Mouse (Mus musculus): ENCODE data around the gene 1110002E22Rik. TPM values are rescaled to one million over a fixed set of nuclear protein-coding genes. Genes with fewer than 3 reads are reported as not detected.

The 1110002E22Rik gene
- total RNA-seq, 2 experiments from 2014 or later = 2.5 to 11.6 TPM

- no peak for DNase-seq
These were observed 1.1 kb downstream of the 1110002E22Rik start for GRCm38 (mm10) chr3:138065930-138066329.

- no peak for DNase-seq
These were observed 1.6 kb downstream of the 1110002E22Rik start for GRCm38 (mm10) chr3:138066348-138066856.

DNA sequence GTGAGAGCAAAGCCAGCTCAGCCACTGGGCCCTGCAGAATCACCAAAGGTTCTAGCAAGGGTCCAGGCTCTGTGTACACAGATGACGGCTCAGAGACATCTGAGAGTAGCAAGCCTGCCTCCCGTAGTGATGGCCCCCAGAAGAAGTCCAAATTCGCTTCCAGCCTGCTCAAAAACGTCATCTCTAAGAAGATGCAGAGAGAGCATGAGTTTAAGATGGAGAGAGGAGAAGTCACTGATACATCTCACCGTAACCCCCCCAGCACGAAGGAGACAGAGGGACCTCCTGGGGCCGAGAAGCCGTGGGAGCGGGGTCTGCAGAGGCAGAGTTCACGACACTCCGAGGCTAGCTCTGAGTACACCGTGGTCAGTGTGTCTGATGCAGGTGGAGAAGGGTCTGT lies 2.4 kb downstream of the 1110002E22Rik start, which contains the start of gene Gm5105:
Gene Gm5105 (minus strand): TSS at position 101 of the 400 bp plus-strand sequence.
- no peak for DNase-seq

DNA sequence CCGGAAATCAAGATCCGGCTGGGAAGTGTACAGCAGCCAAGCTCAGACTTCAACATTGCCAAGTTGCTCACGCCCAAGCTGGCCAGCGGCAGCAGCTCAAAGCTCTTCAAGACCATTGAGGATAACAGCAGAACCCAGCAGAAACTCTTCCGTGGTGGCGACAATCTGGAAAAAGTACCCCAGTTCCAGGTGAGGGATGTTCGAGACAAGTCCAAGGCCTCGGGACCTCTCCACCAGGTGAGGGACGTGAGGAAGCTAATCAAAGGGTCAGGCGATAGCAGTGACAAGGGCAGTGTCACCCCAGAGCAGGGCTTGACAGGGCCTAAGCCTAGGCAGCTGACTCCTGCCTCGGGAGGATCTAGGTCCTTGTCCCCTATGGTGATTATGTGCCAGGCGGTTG lies 3.3 kb downstream of the 1110002E22Rik start:
- DNase-seq = no peak

- DNase-seq = no peak
These were observed 5.1 kb downstream of the 1110002E22Rik start for GRCm38 (mm10) chr3:138069756-138070511.

- DNase-seq = no peak
These were observed 6.2 kb downstream of the 1110002E22Rik start for GRCm38 (mm10) chr3:138071004-138071403.

DNA sequence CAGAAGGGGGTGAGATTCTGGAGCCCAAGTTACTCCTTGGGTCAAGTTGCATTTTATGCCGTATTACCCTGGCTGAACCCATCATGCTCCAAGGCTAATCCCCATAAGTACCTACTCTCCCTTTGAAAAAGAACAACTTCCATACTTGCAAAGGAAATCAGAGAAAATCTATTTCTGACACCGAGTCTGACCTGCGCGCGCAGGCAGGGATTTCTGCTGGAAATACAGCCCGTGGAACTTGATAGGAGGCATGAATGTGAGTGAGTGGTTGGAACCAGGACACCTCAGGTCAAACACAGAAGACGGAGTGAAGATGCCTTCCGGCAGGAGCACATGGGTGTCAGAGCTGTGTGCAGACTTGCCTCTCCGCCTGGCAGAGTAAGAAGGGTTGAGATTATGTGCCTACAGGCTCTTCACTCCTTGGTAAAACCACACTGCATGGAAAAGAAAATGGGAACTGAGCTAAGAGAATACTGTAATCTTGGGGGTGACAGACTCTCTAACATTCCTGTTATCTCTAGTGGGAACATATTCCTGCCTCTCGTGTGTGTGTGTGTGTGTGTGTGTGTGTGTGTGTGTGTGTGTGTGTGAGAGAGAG lies 6.7 kb downstream of the 1110002E22Rik start:
- DNase-seq = no peak

GRCm38 (mm10) chr3:138074214-138074613 lies 9.4 kb downstream of the 1110002E22Rik start:
- no peak for DNase-seq

DNA sequence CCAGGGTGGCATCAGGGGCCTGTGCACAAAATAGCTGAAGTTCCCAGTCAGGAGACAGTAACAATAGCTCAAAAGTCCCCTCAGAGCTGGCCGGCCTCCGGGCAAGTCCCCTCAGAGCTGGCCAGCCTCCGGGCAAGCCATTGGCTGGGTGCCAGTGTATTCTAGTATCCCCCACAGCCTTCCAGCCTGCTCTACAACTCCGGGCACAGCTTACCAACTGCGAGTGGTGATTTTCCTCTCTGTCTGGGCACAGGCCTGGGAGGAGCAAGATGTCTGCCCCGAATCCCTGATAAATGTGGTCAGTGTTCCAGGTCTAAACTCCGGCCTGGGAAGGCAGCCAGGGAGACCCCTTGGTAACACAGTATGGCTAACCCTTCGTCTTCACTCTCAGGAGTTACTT lies 10.4 kb downstream of the 1110002E22Rik start:
- DNase-seq = no peak

- no peak for DNase-seq
These were observed 12.9 kb downstream of the 1110002E22Rik start for GRCm38 (mm10) chr3:138077476-138078340.

DNA sequence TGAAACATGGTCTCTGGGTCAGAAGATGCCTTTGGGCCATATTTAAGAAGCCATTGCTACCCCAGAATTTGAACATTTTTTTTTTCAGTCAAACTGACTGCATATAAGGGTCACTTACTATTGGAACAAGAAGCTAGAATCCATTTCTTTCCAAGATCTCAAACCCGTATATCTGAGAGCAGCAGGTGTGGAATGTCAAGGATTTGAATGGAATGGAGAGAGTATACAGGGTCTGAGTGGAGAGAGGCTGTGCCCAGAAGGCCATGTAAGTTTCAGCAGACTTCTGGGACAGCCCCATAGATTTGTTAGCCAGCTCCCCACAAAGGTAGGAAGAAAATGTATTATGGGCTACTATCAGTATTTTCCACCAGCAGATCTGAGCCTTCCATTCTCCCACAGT lies 13.8 kb downstream of the 1110002E22Rik start:
- no peak for DNase-seq

DNA sequence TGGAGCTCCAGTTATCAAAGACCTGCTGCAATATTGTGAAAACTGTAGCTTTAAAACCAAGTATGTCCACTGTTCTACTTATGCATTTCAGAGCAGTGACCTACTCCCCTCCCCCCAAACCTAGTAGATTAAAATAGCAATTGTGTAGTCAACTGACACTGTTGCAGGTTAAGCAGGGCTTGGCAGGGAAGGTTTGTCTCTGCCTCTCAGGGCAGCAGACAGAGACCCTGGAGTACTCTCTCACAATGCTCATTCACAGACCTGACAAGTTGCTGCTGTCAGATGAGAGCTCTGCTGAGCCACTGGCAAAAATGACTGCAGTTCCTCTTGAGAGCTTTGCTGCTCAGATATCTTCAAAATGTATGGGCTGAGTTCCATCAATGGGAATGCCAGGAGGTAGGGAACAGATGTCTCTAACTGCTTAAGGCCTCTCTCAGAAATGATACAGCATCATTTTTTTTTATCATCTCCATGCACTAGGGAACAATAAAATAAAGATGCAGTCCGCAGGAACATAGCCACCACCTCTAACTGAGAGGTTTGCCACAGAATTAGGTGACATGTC lies 18.3 kb downstream of the 1110002E22Rik start:
- DNase-seq = no peak

- DNase-seq = no peak
These were observed 19.0 kb downstream of the 1110002E22Rik start for GRCm38 (mm10) chr3:138083896-138084295.

GRCm38 (mm10) chr3:138095301-138095700 lies 30.4 kb downstream of the 1110002E22Rik start:
- peak; percentile 29 for DNase-seq

GRCm38 (mm10) chr3:138095718-138096117 lies 30.9 kb downstream of the 1110002E22Rik start:
- DNase-seq = peak; percentile 33

- DNase-seq = peak; percentile 41
These were observed 31.6 kb downstream of the 1110002E22Rik start for GRCm38 (mm10) chr3:138096263-138097028.

DNA sequence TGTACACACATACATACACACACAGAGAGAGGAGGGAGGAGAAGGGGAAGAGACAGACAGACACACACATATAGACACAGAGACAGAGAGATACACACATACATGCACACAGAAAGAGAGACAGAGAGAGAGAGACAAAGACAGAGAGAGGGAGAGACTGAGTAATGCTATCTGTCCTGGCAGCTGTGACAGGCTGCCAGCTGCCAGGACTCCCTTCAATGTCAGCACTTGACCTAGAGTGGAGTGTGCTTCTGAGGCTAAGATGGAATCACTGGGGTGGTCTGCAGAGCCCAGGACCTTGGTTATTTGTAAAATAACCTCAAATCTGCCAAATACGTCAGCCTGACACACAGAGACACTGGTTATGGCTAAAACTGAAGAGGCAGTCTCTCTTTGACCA lies 32.9 kb downstream of the 1110002E22Rik start:
- peak; percentile 39 for DNase-seq

GRCm38 (mm10) chr3:138101936-138102335 lies 37.1 kb downstream of the 1110002E22Rik start:
- DNase-seq = no peak

GRCm38 (mm10) chr3:138103690-138104089 lies 38.8 kb downstream of the 1110002E22Rik start:
- DNase-seq = no peak

- no peak for DNase-seq
These were observed 40.2 kb downstream of the 1110002E22Rik start for GRCm38 (mm10) chr3:138105056-138105455.

GRCm38 (mm10) chr3:138106887-138107286 lies 42.0 kb downstream of the 1110002E22Rik start:
- DNase-seq = no peak

Data from adrenal gland, postnatal 10 days (tissue).